Mouse (Mus musculus): ENCODE data around the gene Sparc. TPM values are rescaled to one million over a fixed set of nuclear protein-coding genes. Genes with fewer than 3 reads are reported as not detected.

Sparc gene
- total and polyA plus RNA-seq, 2 experiments from 2014 or later, result 264 to 510 TPM

DNA sequence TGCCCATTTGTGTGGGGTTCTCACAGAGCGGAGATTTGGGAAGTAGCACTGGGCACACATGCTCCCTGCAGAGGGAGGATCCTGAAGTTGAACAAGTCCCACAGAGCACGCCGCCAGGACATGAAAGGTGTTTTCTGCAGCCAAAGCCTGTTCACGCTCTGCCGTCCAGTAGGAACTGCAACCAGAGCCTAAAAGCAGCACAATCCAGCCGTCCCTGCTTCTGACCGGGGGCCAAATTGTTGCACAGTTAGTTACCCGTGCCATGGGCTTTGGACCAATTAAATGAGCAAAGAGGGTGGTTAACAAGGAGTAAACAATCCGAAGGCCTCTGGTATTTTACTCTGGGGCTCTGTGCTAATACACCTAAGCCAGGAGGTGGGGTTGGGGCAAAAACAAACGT, 55.2 kb downstream of the Sparc start:
- ATAC-seq (no peak), DNase-seq (no peak)
- no peak for TF ChIP-seq CTCF (IDR thresholded peaks at IDR 0.05; ENCODE audit: low read depth)
- H3K9me3 ChIP-seq (ENCODE audit: low read length), result no peaks in the 10 kb centered on the region
- H3K4me2 ChIP-seq (ENCODE audit: low read depth), result no peak overlapping the region
- H3K4me1 ChIP-seq (ENCODE audit: insufficient read depth), result no peaks in the 10 kb centered on the region
- H3K9ac ChIP-seq, result no peak overlapping the region
- WGBS, result 52% methylated on average over 10 of the region's 10 CpGs
- no peaks in the 10 kb centered on the region for H3K36me3 ChIP-seq (ENCODE audit: insufficient read depth)
- H3K4me3 ChIP-seq (ENCODE audit: low read depth, low read length), result no peak overlapping the region
- H3K27ac ChIP-seq (ENCODE audit: low read depth, low read length), result no peak overlapping the region
- H3K27me3 ChIP-seq (ENCODE audit: insufficient read depth, low read length), result no peaks in the 10 kb centered on the region

DNA sequence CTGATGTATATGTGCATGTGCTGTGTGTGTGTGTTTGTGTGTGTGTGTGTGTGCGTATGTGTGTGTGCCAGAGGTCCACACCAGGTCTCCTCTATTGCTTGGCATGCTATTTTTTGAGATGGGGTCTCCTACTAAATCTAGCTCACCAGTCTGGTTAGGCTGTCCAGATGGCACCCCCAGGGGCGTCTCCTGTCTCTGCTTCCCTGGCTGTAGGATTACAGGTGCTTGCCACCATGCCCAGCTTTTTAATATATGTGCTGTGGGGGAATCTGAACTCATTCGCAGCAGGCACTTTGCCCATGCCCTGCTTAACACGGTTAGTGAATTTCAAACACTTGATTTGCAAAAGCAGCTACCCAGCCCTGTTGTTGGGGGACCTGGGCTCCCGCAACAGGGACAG, 57.1 kb downstream of the Sparc start:
- H3K4me3 ChIP-seq (ENCODE audit: low read depth, low read length), result no peak overlapping the region
- no peak for ATAC-seq

DNA sequence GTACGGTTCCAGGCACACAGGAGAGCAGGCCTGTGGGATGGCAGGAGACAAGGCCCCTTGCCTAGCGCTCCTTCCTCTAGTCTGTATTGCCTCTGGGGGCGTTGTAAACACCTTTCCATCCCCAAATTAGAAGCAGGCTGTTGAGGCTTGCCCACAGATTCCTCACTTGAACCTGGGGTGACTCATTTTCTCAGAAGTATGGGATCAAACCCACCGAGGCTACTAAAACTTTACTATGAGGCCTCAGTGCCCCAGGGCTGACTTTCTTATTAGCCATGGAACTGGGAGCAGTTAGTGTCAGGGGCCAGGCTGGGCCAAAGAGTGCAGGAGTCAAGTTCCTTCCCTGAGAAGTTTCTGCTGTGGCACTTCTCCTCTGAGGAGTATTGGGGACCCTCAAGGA, 57.7 kb downstream of the Sparc start:
- Histone ChIP-seq H3K9me3 (ENCODE audit: low read length) (no peaks in the 10 kb centered on the region), H3K4me2 (ENCODE audit: low read depth) (no peak overlapping the region), H3K9ac (no peak overlapping the region), H3K27me3 (ENCODE audit: insufficient read depth, low read length) (no peaks in the 10 kb centered on the region), H3K4me3 (ENCODE audit: low read depth, low read length) (no peak overlapping the region), H3K4me1 (ENCODE audit: insufficient read depth) (no peaks in the 10 kb centered on the region), H3K36me3 (ENCODE audit: insufficient read depth) (no peaks in the 10 kb centered on the region), H3K27ac (ENCODE audit: low read depth, low read length) (no peak overlapping the region)
- no peak for TF ChIP-seq CTCF (IDR thresholded peaks at IDR 0.05; ENCODE audit: low read depth)
- DNase-seq, result no peak
- no peak for ATAC-seq
- WGBS, result 53% methylated on average over 4 of the region's 4 CpGs

More for the DNA sequence above, 57.1 kb downstream of the Sparc start:
- Histone ChIP-seq H3K9ac (no peak overlapping the region), H3K4me1 (ENCODE audit: insufficient read depth) (no peaks in the 10 kb centered on the region), H3K9me3 (ENCODE audit: low read length) (no peaks in the 10 kb centered on the region), H3K27me3 (ENCODE audit: insufficient read depth, low read length) (no peaks in the 10 kb centered on the region), H3K4me2 (ENCODE audit: low read depth) (no peak overlapping the region), H3K27ac (ENCODE audit: low read depth, low read length) (no peak overlapping the region), H3K36me3 (ENCODE audit: insufficient read depth) (no peaks in the 10 kb centered on the region)
- 73% methylated on average over 5 of the region's 5 CpGs for WGBS
- no peak for TF ChIP-seq CTCF (IDR thresholded peaks at IDR 0.05; ENCODE audit: low read depth)
- DNase-seq, result no peak

DNA sequence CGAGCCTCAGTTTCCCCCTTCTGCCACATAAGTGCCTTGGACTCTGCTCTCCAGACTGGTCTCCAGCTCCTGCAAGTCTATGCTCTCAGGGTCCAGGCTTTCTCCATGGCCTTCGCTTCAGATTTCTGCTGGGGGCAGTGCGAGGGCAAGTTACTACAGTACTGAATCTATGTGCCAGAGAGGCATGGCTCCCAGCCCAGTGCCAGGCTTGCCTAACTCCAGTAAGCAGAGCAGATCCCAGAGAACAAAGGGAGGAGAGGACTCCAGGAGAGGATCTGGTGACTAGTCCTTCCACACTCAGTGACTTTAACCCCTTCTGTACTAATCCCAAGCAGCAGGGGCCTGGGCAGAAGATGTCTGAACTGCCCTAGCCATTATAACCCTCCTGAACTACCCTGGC, 58.3 kb downstream of the Sparc start:
- H3K4me1 ChIP-seq (ENCODE audit: insufficient read depth), result no peaks in the 10 kb centered on the region
- H3K9ac ChIP-seq, result no peak overlapping the region
- 76% methylated on average over 3 of the region's 3 CpGs for WGBS
- H3K4me2 ChIP-seq (ENCODE audit: low read depth), result no peak overlapping the region
- H3K27me3 ChIP-seq (ENCODE audit: insufficient read depth, low read length), result no peaks in the 10 kb centered on the region
- ATAC-seq (no peak), DNase-seq (no peak)
- H3K4me3 ChIP-seq (ENCODE audit: low read depth, low read length), result no peak overlapping the region
- H3K27ac ChIP-seq (ENCODE audit: low read depth, low read length), result no peak overlapping the region
- no peaks in the 10 kb centered on the region for H3K9me3 ChIP-seq (ENCODE audit: low read length)
- H3K36me3 ChIP-seq (ENCODE audit: insufficient read depth), result no peaks in the 10 kb centered on the region
- no peak for TF ChIP-seq CTCF (IDR thresholded peaks at IDR 0.05; ENCODE audit: low read depth)

DNA sequence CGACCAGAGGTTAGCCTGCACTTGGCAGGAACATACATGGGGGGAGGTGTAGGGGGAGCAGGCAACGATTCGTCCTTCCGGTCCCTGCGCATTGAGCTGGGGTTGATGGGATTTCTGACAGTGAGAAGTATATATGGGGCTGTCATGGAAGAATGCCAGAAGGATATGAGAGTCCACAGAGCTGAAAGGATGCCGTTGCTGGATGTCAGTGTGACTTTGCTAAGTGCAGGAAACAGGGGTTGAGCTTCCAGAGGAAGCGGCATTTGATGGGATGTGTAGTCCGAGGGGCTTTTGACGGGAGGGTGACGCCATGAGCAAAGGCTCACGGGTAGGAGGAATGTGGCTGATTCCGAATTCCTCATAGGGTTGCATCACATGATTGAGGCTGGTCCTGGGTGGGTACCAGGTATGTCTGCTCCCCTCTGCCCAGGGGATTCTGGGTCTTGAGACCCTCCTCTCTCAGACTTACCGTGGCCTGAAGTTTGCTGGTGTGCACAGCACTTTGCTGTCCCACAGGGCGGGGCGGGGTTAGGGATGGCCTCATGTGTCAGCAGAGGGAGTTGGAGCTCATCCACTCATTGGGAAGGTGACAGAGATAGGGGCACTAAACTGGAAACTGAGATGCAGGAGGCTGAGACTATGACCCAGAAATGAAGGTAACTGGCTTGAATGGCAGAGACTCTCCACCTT, 64.7 kb downstream of the Sparc start:
- H3K4me1 ChIP-seq (ENCODE audit: insufficient read depth), result no peaks in the 10 kb centered on the region
- DNase-seq (no peak), ATAC-seq (no peak)
- no peak overlapping the region for H3K4me3 ChIP-seq (ENCODE audit: low read depth, low read length)
- no peak overlapping the region for H3K27ac ChIP-seq (ENCODE audit: low read depth, low read length)
- WGBS, result 80% methylated on average over 15 of the region's 15 CpGs
- H3K9ac ChIP-seq, result no peak overlapping the region
- no peaks in the 10 kb centered on the region for H3K9me3 ChIP-seq (ENCODE audit: low read length)
- no peak for TF ChIP-seq CTCF (IDR thresholded peaks at IDR 0.05; ENCODE audit: low read depth)
- H3K36me3 ChIP-seq (ENCODE audit: insufficient read depth), result no peaks in the 10 kb centered on the region
- no peak overlapping the region for H3K4me2 ChIP-seq (ENCODE audit: low read depth)
- no peaks in the 10 kb centered on the region for H3K27me3 ChIP-seq (ENCODE audit: insufficient read depth, low read length)

DNA sequence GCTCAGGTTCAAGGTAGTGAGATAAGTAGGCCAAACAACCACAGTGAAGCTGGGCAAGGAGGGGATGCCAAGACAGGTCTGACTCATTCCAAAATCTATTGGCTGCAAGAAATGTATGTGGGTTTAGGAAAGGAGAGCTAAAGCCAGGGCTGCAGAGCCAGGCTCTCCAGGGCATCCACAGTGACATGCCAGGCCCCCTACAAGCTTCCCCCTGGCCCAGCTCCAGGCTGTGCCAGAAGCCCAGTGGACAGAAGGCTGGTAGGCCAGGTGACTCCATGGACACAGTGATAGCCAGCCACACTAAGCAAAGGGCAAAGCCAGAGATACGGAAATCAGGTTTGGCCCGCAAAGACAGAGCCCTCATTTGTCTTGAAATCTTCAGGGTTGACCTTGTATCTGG, 66.1 kb downstream of the Sparc start:
- no peaks in the 10 kb centered on the region for H3K9me3 ChIP-seq (ENCODE audit: low read length)
- no peak overlapping the region for H3K4me2 ChIP-seq (ENCODE audit: low read depth)
- H3K4me3 ChIP-seq (ENCODE audit: low read depth, low read length), result no peak overlapping the region
- DNase-seq (no peak), ATAC-seq (no peak)
- no peak for TF ChIP-seq CTCF (IDR thresholded peaks at IDR 0.05; ENCODE audit: low read depth)
- no peaks in the 10 kb centered on the region for H3K27me3 ChIP-seq (ENCODE audit: insufficient read depth, low read length)
- H3K36me3 ChIP-seq (ENCODE audit: insufficient read depth), result no peaks in the 10 kb centered on the region
- H3K9ac ChIP-seq, result no peak overlapping the region
- WGBS, result 94% methylated on average over 2 of the region's 2 CpGs
- no peaks in the 10 kb centered on the region for H3K4me1 ChIP-seq (ENCODE audit: insufficient read depth)
- no peak overlapping the region for H3K27ac ChIP-seq (ENCODE audit: low read depth, low read length)

Other genes with a start within 250 kb of the Sparc start
- 0.69 and 1.4 TPM in 2 replicates for gene Slc36a2, start 238.1 kb downstream of the Sparc start, total RNA-seq (2014; rRNA removed)
- gene Slc36a2, start 238.1 kb downstream of the Sparc start, polyA plus RNA-seq (2015; fragmentation: Nextera tagmentation; extraction: Ambion mirVana), result 0.08 and 0.40 TPM in 2 replicates
- gene Slc36a1, start 218.8 kb downstream of the Sparc start, total RNA-seq (2014; rRNA removed), result 14.1 and 19.0 TPM in 2 replicates
- 1.0 and 1.5 TPM in 2 replicates for gene Slc36a1, start 218.8 kb downstream of the Sparc start, polyA plus RNA-seq (2015; fragmentation: Nextera tagmentation; extraction: Ambion mirVana)
- gene Fat2, start 86.6 kb downstream of the Sparc start, total RNA-seq (2014; rRNA removed), result 0.38 and 0.52 TPM in 2 replicates
- 0.01 and 0.06 TPM in 2 replicates for gene Fat2, start 86.6 kb downstream of the Sparc start, polyA plus RNA-seq (2015; fragmentation: Nextera tagmentation; extraction: Ambion mirVana)
- gene Atox1, start 38.1 kb upstream of the Sparc start, total RNA-seq (2014; rRNA removed), result 141 and 193 TPM in 2 replicates
- 268 and 340 TPM in 2 replicates for gene Atox1, start 38.1 kb upstream of the Sparc start, polyA plus RNA-seq (2015; fragmentation: Nextera tagmentation; extraction: Ambion mirVana)
- 62.8 and 81.0 TPM in 2 replicates for gene G3bp1, start 46.5 kb upstream of the Sparc start, total RNA-seq (2014; rRNA removed)
- 76.9 and 85.0 TPM in 2 replicates for gene G3bp1, start 46.5 kb upstream of the Sparc start, polyA plus RNA-seq (2015; fragmentation: Nextera tagmentation; extraction: Ambion mirVana)
- gene Glra1, start 185.0 kb upstream of the Sparc start, total RNA-seq (2014; rRNA removed), result 0.19 TPM in 1 of 2 replicates, not detected in the other
- gene Glra1, start 185.0 kb upstream of the Sparc start, polyA plus RNA-seq (2015; fragmentation: Nextera tagmentation; extraction: Ambion mirVana), result 0.08 TPM in 1 of 2 replicates, not detected in the other

Data from forebrain, postnatal 0 days (tissue).